Mouse (Mus musculus): ENCODE data around the gene Tmem143. TPM values are rescaled to one million over a fixed set of nuclear protein-coding genes. Genes with fewer than 3 reads are reported as not detected.
A peak's percentile ranks its signal among the peaks of the same experiment; 100 is the strongest.
"Not testable (repeated sequence)": the region's sequence is repeated elsewhere in the genome, so short reads cannot be mapped to it uniquely, and the experiment has no call there.

Tmem143 gene
- polyA plus RNA-seq, 1 experiment, result 9.6 TPM

- TF ChIP-seq CTCF (IDR thresholded peaks at IDR 0.05; ENCODE audit: control insufficient read depth, insufficient read depth, low read length) (no peak), POLR2A (IDR thresholded peaks at IDR 0.05; ENCODE audit: borderline replicate concordance, control insufficient read depth, low read depth, low read length) (no peak)
- H3K4me1 ChIP-seq (ENCODE audit: control insufficient read depth, insufficient read depth, low read length), result peaks cover 18% of the 10 kb centered on the region
- peak overlapping the region; percentile 90 for H3K27ac ChIP-seq (ENCODE audit: control insufficient read depth, insufficient read depth, low read depth, low read length, poor library complexity)
- 45% methylated on average over 12 of the region's 12 CpGs for WGBS
- H3K4me3 ChIP-seq (replicated peaks; ENCODE audit: control insufficient read depth, low read depth, low read length), result no peak overlapping the region
Observed at GRCm38 (mm10) chr7:45921950-45922600, 25.3 kb downstream of the Tmem143 start.

DNA sequence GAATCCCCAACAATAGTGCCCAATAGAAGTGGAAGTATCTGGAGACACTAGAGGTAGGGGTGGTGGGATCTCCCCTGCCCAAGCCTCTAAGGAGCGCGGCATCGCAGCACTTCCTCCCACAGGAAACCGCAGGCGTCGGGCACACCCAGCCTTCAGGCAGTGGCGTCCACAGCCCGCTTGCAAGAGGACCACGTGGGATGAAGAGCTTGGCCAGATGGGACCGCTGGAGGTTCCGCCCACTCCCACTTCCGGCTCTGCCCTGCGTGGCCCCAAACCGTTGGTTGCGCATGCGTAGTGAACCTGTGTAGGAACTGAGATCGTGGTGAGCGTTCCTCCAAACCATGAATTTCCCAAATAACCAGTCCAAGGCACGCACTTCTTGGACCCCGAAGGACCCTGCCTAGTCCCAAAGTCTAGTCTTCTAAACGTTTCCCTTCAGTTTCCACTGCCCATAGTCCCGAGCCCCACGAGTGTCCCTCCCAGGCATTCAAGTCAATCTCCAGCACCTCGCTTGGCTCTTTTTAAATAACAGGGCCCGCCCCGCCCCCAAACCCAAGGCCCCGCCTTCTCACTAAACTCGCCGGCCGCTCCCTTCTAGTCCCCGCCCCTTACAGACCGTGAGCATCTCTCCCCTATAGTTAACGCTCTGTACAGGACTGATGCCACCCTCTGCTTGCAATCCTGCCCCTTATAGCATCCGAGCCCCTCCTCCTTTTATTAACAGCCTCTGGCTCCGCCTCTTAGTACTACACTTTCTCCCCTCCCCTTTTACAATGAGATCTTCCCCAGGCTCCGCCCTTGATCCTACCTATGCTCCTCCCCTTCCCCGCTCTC, 26.4 kb downstream of the Tmem143 start:
- peaks cover 14% of the 10 kb centered on the region for H3K4me1 ChIP-seq (ENCODE audit: control insufficient read depth, insufficient read depth, low read length)
- H3K27ac ChIP-seq (ENCODE audit: control insufficient read depth, insufficient read depth, low read depth, low read length, poor library complexity), result peak overlapping the region; percentile 90
- peak overlapping the region; percentile 73 for H3K4me3 ChIP-seq (replicated peaks; ENCODE audit: control insufficient read depth, low read depth, low read length)
- TF ChIP-seq CTCF (IDR thresholded peaks at IDR 0.05; ENCODE audit: control insufficient read depth, insufficient read depth, low read length), result no peak
- TF ChIP-seq POLR2A (IDR thresholded peaks at IDR 0.05; ENCODE audit: borderline replicate concordance, control insufficient read depth, low read depth, low read length), result peak; percentile 54
- WGBS, result under 1% methylated on average over 37 of the region's 37 CpGs

- peaks cover 14% of the 10 kb centered on the region for H3K4me1 ChIP-seq (ENCODE audit: control insufficient read depth, insufficient read depth, low read length)
- WGBS, result 2% methylated on average over 24 of the region's 24 CpGs
- peak within 1 kb of the TSS; percentile 90 for H3K27ac ChIP-seq (ENCODE audit: control insufficient read depth, insufficient read depth, low read depth, low read length, poor library complexity)
- H3K4me3 ChIP-seq (replicated peaks; ENCODE audit: control insufficient read depth, low read depth, low read length), result peak within 1 kb of the TSS; percentile 73
- TF ChIP-seq POLR2A (IDR thresholded peaks at IDR 0.05; ENCODE audit: borderline replicate concordance, control insufficient read depth, low read depth, low read length), result peak; percentile 79
- no peak for TF ChIP-seq CTCF (IDR thresholded peaks at IDR 0.05; ENCODE audit: control insufficient read depth, insufficient read depth, low read length)
Observed at GRCm38 (mm10) chr7:45923762-45924428, 27.2 kb downstream of the Tmem143 start, which contains the start of gene Ccdc114. Gene Ccdc114 (plus strand): TSS chr7:45924072.

DNA sequence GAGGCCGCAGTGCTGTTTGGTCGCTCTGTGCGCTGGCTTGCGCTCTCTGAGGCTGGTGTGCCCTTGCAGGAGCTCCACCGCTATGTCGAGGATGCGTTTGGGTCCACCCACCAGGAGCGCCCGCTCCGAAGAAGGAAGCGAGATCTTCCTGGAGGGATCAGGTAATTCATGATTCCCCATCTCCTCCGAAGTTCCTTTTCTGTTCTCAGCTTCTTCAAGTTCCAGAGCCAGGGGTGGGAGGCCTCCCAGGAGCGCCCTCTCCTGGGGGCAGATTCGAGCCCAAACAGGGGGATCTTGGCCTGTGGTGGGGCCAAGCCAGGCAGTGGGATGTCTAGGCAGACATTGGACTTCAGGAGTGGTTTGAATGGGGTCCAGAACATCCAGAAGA, 27.7 kb downstream of the Tmem143 start:
- TF ChIP-seq CTCF (IDR thresholded peaks at IDR 0.05; ENCODE audit: control insufficient read depth, insufficient read depth, low read length) (peak; percentile 48; the same call in 1 of the 2 replicates), POLR2A (IDR thresholded peaks at IDR 0.05; ENCODE audit: borderline replicate concordance, control insufficient read depth, low read depth, low read length) (no peak)
- peak overlapping the region; percentile 90 for H3K27ac ChIP-seq (ENCODE audit: control insufficient read depth, insufficient read depth, low read depth, low read length, poor library complexity)
- 8% methylated on average over 14 of the region's 14 CpGs for WGBS
- peak overlapping the region; percentile 62 for H3K4me3 ChIP-seq (replicated peaks; ENCODE audit: control insufficient read depth, low read depth, low read length)
- peaks cover 11% of the 10 kb centered on the region for H3K4me1 ChIP-seq (ENCODE audit: control insufficient read depth, insufficient read depth, low read length)

DNA sequence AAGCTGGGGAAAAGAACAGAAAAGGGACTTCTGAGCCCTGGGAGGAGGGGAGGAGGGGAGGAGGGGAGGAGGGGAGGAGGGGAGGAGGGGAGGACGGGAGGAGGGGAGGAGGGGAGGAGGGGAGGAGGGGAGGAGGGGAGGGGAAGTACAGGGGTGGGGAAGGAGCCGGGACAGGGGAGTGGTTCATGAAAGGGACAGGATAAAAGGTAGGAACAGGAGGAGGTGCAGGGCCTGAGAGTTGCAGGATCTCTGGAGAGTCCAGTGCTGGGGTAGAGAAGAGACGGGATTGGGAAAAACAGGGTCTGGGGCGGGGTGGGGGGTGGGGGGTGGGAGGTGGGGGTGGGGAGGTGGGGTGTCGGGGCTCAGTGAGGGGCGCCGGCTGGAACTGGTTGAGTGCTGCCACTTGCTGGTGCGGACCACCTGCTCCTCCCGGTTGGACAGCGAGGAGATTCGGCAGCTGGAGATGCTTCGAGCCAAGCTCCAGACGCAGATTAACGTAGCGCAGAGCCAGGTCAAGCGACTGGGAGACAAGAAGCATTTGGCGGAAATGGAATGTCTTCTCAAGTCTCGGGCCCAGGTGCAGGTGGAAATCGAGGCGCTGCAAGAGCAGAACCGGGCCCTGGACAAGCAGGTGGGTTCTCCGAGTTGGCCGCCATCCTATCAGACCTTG, 32.0 kb downstream of the Tmem143 start:
- TF ChIP-seq POLR2A (IDR thresholded peaks at IDR 0.05; ENCODE audit: borderline replicate concordance, control insufficient read depth, low read depth, low read length) (no peak), CTCF (IDR thresholded peaks at IDR 0.05; ENCODE audit: control insufficient read depth, insufficient read depth, low read length) (no peak)
- WGBS, result 84% methylated on average over 22 of the region's 23 CpGs
- Histone ChIP-seq H3K4me1 (ENCODE audit: control insufficient read depth, insufficient read depth, low read length) (peaks cover 2% of the 10 kb centered on the region; the same call in 1 of the 2 replicates), H3K27ac (ENCODE audit: control insufficient read depth, insufficient read depth, low read depth, low read length, poor library complexity) (no peak overlapping the region), H3K4me3 (replicated peaks; ENCODE audit: control insufficient read depth, low read depth, low read length) (no peak overlapping the region)

DNA sequence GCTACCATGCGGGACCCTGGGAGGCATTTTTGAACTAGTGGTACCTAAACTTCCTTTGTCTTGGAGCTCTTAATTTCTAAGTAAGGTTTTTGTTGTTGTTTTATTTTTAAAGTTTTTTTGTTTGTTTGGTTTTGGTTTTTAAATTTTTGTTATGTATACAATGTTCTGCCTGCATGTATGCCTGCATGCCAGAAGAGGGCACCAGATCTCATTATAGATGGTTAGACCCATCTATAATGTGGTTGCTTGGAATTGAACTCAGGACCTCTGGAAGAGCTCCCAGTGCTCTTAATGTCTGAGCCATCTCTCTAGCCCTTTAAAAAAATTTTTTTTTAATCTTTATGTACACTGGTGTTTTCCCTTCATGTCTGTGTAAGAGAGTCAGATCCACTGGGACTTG, 32.9 kb downstream of the Tmem143 start:
- no peak for TF ChIP-seq POLR2A (IDR thresholded peaks at IDR 0.05; ENCODE audit: borderline replicate concordance, control insufficient read depth, low read depth, low read length)
- TF ChIP-seq CTCF (IDR thresholded peaks at IDR 0.05; ENCODE audit: control insufficient read depth, insufficient read depth, low read length), result no peak
- Histone ChIP-seq H3K27ac (ENCODE audit: control insufficient read depth, insufficient read depth, low read depth, low read length, poor library complexity) (no peak overlapping the region), H3K4me3 (replicated peaks; ENCODE audit: control insufficient read depth, low read depth, low read length) (no peak overlapping the region), H3K4me1 (ENCODE audit: control insufficient read depth, insufficient read depth, low read length) (no peaks in the 10 kb centered on the region)
- 93% methylated on average over 1 of the region's 1 CpGs for WGBS

DNA sequence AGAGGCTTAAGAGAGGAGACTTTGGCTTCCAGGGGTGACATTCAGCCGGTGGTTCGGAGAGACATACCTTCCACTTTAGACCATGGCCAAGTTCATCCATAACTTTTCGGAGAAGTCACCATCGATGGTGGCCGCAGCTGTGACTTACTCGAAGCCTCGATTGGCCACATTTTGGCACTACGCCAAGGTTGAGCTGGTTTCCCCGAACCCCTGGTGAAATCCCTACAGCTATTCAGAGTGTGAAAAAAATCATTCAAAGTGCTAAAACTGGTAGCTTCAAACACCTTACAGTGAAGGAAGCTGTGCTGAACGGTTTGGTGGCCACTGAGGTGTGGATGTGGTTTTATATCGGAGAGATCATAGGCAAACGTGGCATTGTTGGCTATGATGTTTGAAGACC, 37.0 kb downstream of the Tmem143 start:
- not testable (repeated sequence) for H3K4me3 ChIP-seq (replicated peaks; ENCODE audit: control insufficient read depth, low read depth, low read length); H3K4me1 ChIP-seq (ENCODE audit: control insufficient read depth, insufficient read depth, low read length); H3K27ac ChIP-seq (ENCODE audit: control insufficient read depth, insufficient read depth, low read depth, low read length, poor library complexity)
- WGBS, result 69% methylated on average over 12 of the region's 12 CpGs

- H3K27ac ChIP-seq (ENCODE audit: control insufficient read depth, insufficient read depth, low read depth, low read length, poor library complexity), result no peak overlapping the region
- no peak overlapping the region for H3K4me3 ChIP-seq (replicated peaks; ENCODE audit: control insufficient read depth, low read depth, low read length)
- WGBS, result 9% methylated on average over 7 of the region's 7 CpGs
- TF ChIP-seq CTCF (IDR thresholded peaks at IDR 0.05; ENCODE audit: control insufficient read depth, insufficient read depth, low read length), result peak; percentile 91
- TF ChIP-seq POLR2A (IDR thresholded peaks at IDR 0.05; ENCODE audit: borderline replicate concordance, control insufficient read depth, low read depth, low read length), result no peak
- H3K4me1 ChIP-seq (ENCODE audit: control insufficient read depth, insufficient read depth, low read length), result no peaks in the 10 kb centered on the region
Observed at GRCm38 (mm10) chr7:45935114-45935513, 38.4 kb downstream of the Tmem143 start.

Measured in bone marrow, adult 2 months (tissue).